Comparison of ENCODE assay signal across 15 mouse cellular contexts in the genomic region with DNA sequence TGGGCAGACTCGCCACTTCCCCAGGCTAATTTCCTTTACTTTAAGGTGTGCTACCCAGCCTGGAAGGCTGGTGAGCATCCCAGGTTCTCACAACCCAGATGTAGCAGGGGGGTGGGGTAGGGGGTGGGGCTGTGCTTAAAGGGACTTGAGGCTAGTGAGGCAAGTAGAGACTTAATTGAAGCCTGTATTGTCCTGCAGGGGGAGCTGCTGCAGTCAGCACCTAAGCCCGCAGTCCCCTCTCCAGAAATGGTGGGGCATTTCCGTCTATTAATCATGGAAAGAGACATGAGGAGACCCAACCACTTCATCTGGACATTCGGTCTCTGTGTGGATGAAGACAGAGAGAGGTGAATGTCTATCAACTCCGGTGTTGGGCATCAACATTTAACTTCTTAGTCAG. TPM values are rescaled to one million over a fixed set of nuclear protein-coding genes. Genes with fewer than 3 reads are reported as not detected.
DNase-seq lines count a peak whose midpoint lies in the region; ATAC-seq and TF ChIP-seq lines count a peak whose summit lies in the region.
"Had no signal": no experiment of that assay in that cellular context is flagged by ENCODE, and none has a peak within 500 bp of the region (broad histone marks: within the 10 kb centered on the region; RNA-seq: fewer than 3 reads in every experiment).

No protein-coding gene starts in this region.

- H3K4me3 ChIP-seq in forebrain, postnatal 0 days (ENCODE audit: low read depth, low read length), result no peak overlapping the region
- H3K4me3 ChIP-seq in forebrain, embryonic 11.5 days (ENCODE audit: low read depth, low read length), result no peak overlapping the region
- H3K4me3 ChIP-seq in liver, embryonic 15.5 days (replicated peaks), result peak overlapping the region; percentile 80
- H3K4me3 ChIP-seq in hindbrain, embryonic 12.5 days, result no peak overlapping the region
- H3K4me3 ChIP-seq: embryonic facial prominence, embryonic 15.5 days; intestine, embryonic 15.5 days; midbrain, embryonic 10.5 days had no signal

- 0 out of 2 replicates have a peak, but pooled peaks cover 4% of the 10 kb centered on the region for H3K27me3 ChIP-seq in forebrain, postnatal 0 days (ENCODE audit: insufficient read depth, low read length)
- peaks cover 6% of the 10 kb centered on the region for H3K27me3 ChIP-seq in forebrain, embryonic 11.5 days (ENCODE audit: control insufficient read depth, insufficient read depth, low read length)
- H3K27me3 ChIP-seq in liver, embryonic 15.5 days, result no peaks in the 10 kb centered on the region
- H3K27me3 ChIP-seq in hindbrain, embryonic 12.5 days, result peaks cover 23% of the 10 kb centered on the region

- 49% methylated on average over 5 of the region's 5 CpGs for WGBS in forebrain, postnatal 0 days
- WGBS in forebrain, embryonic 11.5 days, result 37% methylated on average over 5 of the region's 5 CpGs
- WGBS in liver, embryonic 15.5 days (ENCODE audit: insufficient replicate concordance), result 24% methylated on average over 5 of the region's 5 CpGs
- 32% methylated on average over 5 of the region's 5 CpGs for WGBS in hindbrain, embryonic 12.5 days

- H3K36me3 ChIP-seq in forebrain, postnatal 0 days (ENCODE audit: insufficient read depth), result no peaks in the 10 kb centered on the region
- no peaks in the 10 kb centered on the region for H3K36me3 ChIP-seq in forebrain, embryonic 11.5 days (ENCODE audit: control insufficient read depth, insufficient read depth, low read length)
- H3K36me3 ChIP-seq in liver, embryonic 15.5 days (replicated peaks), result peaks cover 70% of the 10 kb centered on the region
- no peaks in the 10 kb centered on the region for H3K36me3 ChIP-seq in hindbrain, embryonic 12.5 days
- H3K36me3 ChIP-seq: embryonic facial prominence, embryonic 15.5 days; intestine, embryonic 15.5 days; midbrain, embryonic 10.5 days had no signal

- no peaks in the 10 kb centered on the region for H3K4me1 ChIP-seq in forebrain, postnatal 0 days (ENCODE audit: insufficient read depth)
- no peaks in the 10 kb centered on the region for H3K4me1 ChIP-seq in forebrain, embryonic 11.5 days (replicated peaks; ENCODE audit: control insufficient read depth, insufficient read depth, low read length)
- H3K4me1 ChIP-seq in liver, embryonic 15.5 days (replicated peaks), result peaks cover 83% of the 10 kb centered on the region
- no peaks in the 10 kb centered on the region for H3K4me1 ChIP-seq in hindbrain, embryonic 12.5 days
- H3K4me1 ChIP-seq: embryonic facial prominence, embryonic 15.5 days; intestine, embryonic 15.5 days had no signal

- no peaks in the 10 kb centered on the region for H3K9me3 ChIP-seq in forebrain, postnatal 0 days (ENCODE audit: low read length)
- no peaks in the 10 kb centered on the region for H3K9me3 ChIP-seq in forebrain, embryonic 11.5 days (ENCODE audit: control insufficient read depth, low read length)
- no peaks in the 10 kb centered on the region for H3K9me3 ChIP-seq in liver, embryonic 15.5 days (replicated peaks)
- H3K9me3 ChIP-seq in hindbrain, embryonic 12.5 days (replicated peaks), result no peaks in the 10 kb centered on the region
- H3K9me3 ChIP-seq: embryonic facial prominence, embryonic 15.5 days; intestine, embryonic 15.5 days; midbrain, embryonic 10.5 days had no signal

- H3K4me2 ChIP-seq in forebrain, postnatal 0 days (ENCODE audit: low read depth), result no peak overlapping the region
- H3K4me2 ChIP-seq in forebrain, embryonic 11.5 days (ENCODE audit: low read depth, low read length, severe bottlenecking), result no peak overlapping the region
- peak overlapping the region; percentile 74 for H3K4me2 ChIP-seq in liver, embryonic 15.5 days
- H3K4me2 ChIP-seq in hindbrain, embryonic 12.5 days (replicated peaks), result no peak overlapping the region
- H3K4me2 ChIP-seq: embryonic facial prominence, embryonic 15.5 days; intestine, embryonic 15.5 days had no signal

- no peak overlapping the region for H3K9ac ChIP-seq in forebrain, postnatal 0 days
- no peak overlapping the region for H3K9ac ChIP-seq in forebrain, embryonic 11.5 days (ENCODE audit: low read length)
- peak overlapping the region; percentile 79 for H3K9ac ChIP-seq in liver, embryonic 15.5 days
- H3K9ac ChIP-seq in hindbrain, embryonic 12.5 days, result no peak overlapping the region
- H3K9ac ChIP-seq: embryonic facial prominence, embryonic 15.5 days; intestine, embryonic 15.5 days had no signal

- H3K27ac ChIP-seq in forebrain, postnatal 0 days (ENCODE audit: low read depth, low read length), result no peak overlapping the region
- H3K27ac ChIP-seq in forebrain, embryonic 11.5 days (ENCODE audit: low read depth, low read length), result no peak overlapping the region
- H3K27ac ChIP-seq in liver, embryonic 15.5 days (replicated peaks), result peak overlapping the region; percentile 97
- H3K27ac ChIP-seq in hindbrain, embryonic 12.5 days, result no peak overlapping the region
- H3K27ac ChIP-seq: embryonic facial prominence, embryonic 15.5 days; intestine, embryonic 15.5 days; midbrain, embryonic 10.5 days had no signal

- no peak for ATAC-seq in forebrain, postnatal 0 days
- ATAC-seq in forebrain, embryonic 11.5 days (replicated peaks; ENCODE audit: low FRiP score), result no peak
- ATAC-seq in liver, embryonic 15.5 days (ENCODE audit: insufficient read depth), result peak; percentile 28
- no peak for ATAC-seq in hindbrain, embryonic 12.5 days (ENCODE audit: low FRiP score)

- TF ChIP-seq CTCF in forebrain, postnatal 0 days (IDR thresholded peaks at IDR 0.05; ENCODE audit: low read depth), result 0 out of 2 replicates have a peak, but pooled peaks have one; percentile 6

- no peak for DNase-seq in forebrain, postnatal 0 days
- DNase-seq in forebrain, embryonic 11.5 days (ENCODE audit: low spot score), result no peak
- peak; percentile 16 for DNase-seq in lung, postnatal 36 days
- no peak for DNase-seq in lung, postnatal 10 days
- peak; percentile 88 for DNase-seq in ZHBTc4 (ENCODE audit: low read depth, low spot score)
- DNase-seq in cerebellum, postnatal 10 days, result no peak
- DNase-seq: adrenal gland, postnatal 25 days; gastrocnemius, postnatal 25 days had no signal

RNA-seq across cellular contexts. Expression of gene Gfi1b, which starts 5.4 kb away (rescaled TPM):
- total RNA-seq in forebrain, postnatal 0 days (2014; rRNA removed), result not detected in 2 replicates
- polyA plus RNA-seq in forebrain, postnatal 0 days (2015; fragmentation: Nextera tagmentation; extraction: Ambion mirVana), result not detected in 2 replicates
- polyA plus RNA-seq in forebrain, embryonic 11.5 days (2014; fragmentation: Nextera tagmentation; extraction: Ambion mirVana), result 3.4 and 3.5 TPM in 2 replicates
- polyA plus RNA-seq in liver, embryonic 15.5 days (2015; fragmentation: Nextera tagmentation; extraction: Ambion mirVana), result 88.2 and 91.9 TPM in 2 replicates
- polyA plus RNA-seq in hindbrain, embryonic 12.5 days (2016; fragmentation: Nextera tagmentation; extraction: Ambion mirVana), result 1.2 and 1.3 TPM in 2 replicates
- total RNA-seq: adrenal gland, postnatal 25 days; gastrocnemius, postnatal 25 days had no signal
- polyA plus RNA-seq: C2C12; embryonic facial prominence, embryonic 15.5 days had no signal

RNA-seq across cellular contexts. Expression of gene Tsc1, which starts 24.7 kb away (rescaled TPM):
- 35.4 and 43.4 TPM in 2 replicates for total RNA-seq in forebrain, postnatal 0 days (2014; rRNA removed)
- 7.7 and 16.8 TPM in 2 replicates for polyA plus RNA-seq in forebrain, postnatal 0 days (2015; fragmentation: Nextera tagmentation; extraction: Ambion mirVana)
- 27.4 and 32.4 TPM in 2 replicates for polyA plus RNA-seq in forebrain, embryonic 11.5 days (2014; fragmentation: Nextera tagmentation; extraction: Ambion mirVana)
- polyA plus RNA-seq in liver, embryonic 15.5 days (2015; fragmentation: Nextera tagmentation; extraction: Ambion mirVana), result 8.9 and 10.0 TPM in 2 replicates
- polyA plus RNA-seq in hindbrain, embryonic 12.5 days (2016; fragmentation: Nextera tagmentation; extraction: Ambion mirVana), result 32.1 and 32.4 TPM in 2 replicates

RNA-seq across cellular contexts. Expression of gene Gtf3c5, which starts 32.8 kb away (rescaled TPM):
- total RNA-seq in forebrain, postnatal 0 days (2014; rRNA removed), result 26.9 and 33.3 TPM in 2 replicates
- 20.0 and 32.7 TPM in 2 replicates for polyA plus RNA-seq in forebrain, postnatal 0 days (2015; fragmentation: Nextera tagmentation; extraction: Ambion mirVana)
- 41.6 and 42.3 TPM in 2 replicates for polyA plus RNA-seq in forebrain, embryonic 11.5 days (2014; fragmentation: Nextera tagmentation; extraction: Ambion mirVana)
- 12.6 and 14.3 TPM in 2 replicates for polyA plus RNA-seq in liver, embryonic 15.5 days (2015; fragmentation: Nextera tagmentation; extraction: Ambion mirVana)
- polyA plus RNA-seq in hindbrain, embryonic 12.5 days (2016; fragmentation: Nextera tagmentation; extraction: Ambion mirVana), result 50.0 and 50.5 TPM in 2 replicates

RNA-seq across cellular contexts. Expression of gene Cel, which starts 53.2 kb away (rescaled TPM):
- not detected in 2 replicates for total RNA-seq in forebrain, postnatal 0 days (2014; rRNA removed)
- polyA plus RNA-seq in forebrain, postnatal 0 days (2015; fragmentation: Nextera tagmentation; extraction: Ambion mirVana), result not detected in 2 replicates
- polyA plus RNA-seq in forebrain, embryonic 11.5 days (2014; fragmentation: Nextera tagmentation; extraction: Ambion mirVana), result not detected in 2 replicates
- polyA plus RNA-seq in liver, embryonic 15.5 days (2015; fragmentation: Nextera tagmentation; extraction: Ambion mirVana), result 0.45 and 5.1 TPM in 2 replicates
- polyA plus RNA-seq in hindbrain, embryonic 12.5 days (2016; fragmentation: Nextera tagmentation; extraction: Ambion mirVana), result not detected in 2 replicates
- total RNA-seq: gastrocnemius, postnatal 25 days had no signal
- polyA plus RNA-seq: C2C12; midbrain, embryonic 10.5 days; stomach, embryonic 14.5 days had no signal

Comparison
In these comparisons a context has a peak if more than half of its experiments do, and no peak if none do; other contexts are left out.
1. DNase-seq: peak in lung, postnatal 36 days (single experiment) and ZHBTc4 (single experiment); none in forebrain, postnatal 0 days (single experiment), forebrain, embryonic 11.5 days (single experiment), lung, postnatal 10 days (single experiment) and cerebellum, postnatal 10 days (0 of 2).
2. RNA of gene Gfi1b, which starts 5.4 kb away (polyA plus RNA-seq): 88.2 to 91.9 TPM in liver, embryonic 15.5 days; 3.4 to 3.5 TPM in forebrain, embryonic 11.5 days, 1.2 to 1.3 TPM in hindbrain, embryonic 12.5 days and not detected in forebrain, postnatal 0 days; every median in the first group is over 10 times any median in the second.